Mouse (Mus musculus) layer of hippocampus, postnatal 25 days (tissue): ENCODE measurements around the gene Gm47995. TPM values are rescaled to one million over a fixed set of nuclear protein-coding genes. Genes with fewer than 3 reads are reported as not detected.
"Not testable (repeated sequence)": the region's sequence is repeated elsewhere in the genome, so short reads cannot be mapped to it uniquely, and the experiment has no call there.

Source experiments
- DNase-seq, 2 experiments: peaks; one replicate each; pipeline ENCODE4 v3.0.0; 2022; ENCODE audit warnings: mixed read lengths in 2 of 2, low spot score in 1 of 2; ENCODE audit errors: extremely low spot score in 1 of 2
- total RNA-seq, 2 experiments: library from RNA; stranded (reverse); gene quantifications; 2 replicates each; pipeline ENCODE4 v1.2.3; 2021

Gene Gm47995
- total RNA-seq, 2 experiments from 2014 or later = not detected

GRCm38 (mm10) chr1:151182266-151182665 lies 16.0 kb upstream of the Gm47995 start, which contains the start of gene Gm47985:
TSS of gene Gm47985 (plus strand) at chr1:151182537.
- not testable (repeated sequence) for DNase-seq

- not testable (repeated sequence) for DNase-seq
These were observed 12.1 kb upstream of the Gm47995 start for GRCm38 (mm10) chr1:151186186-151186585.

GRCm38 (mm10) chr1:151186879-151187424 lies 11.3 kb upstream of the Gm47995 start:
- not testable (repeated sequence) for DNase-seq

GRCm38 (mm10) chr1:151188469-151188868 lies 9.8 kb upstream of the Gm47995 start:
- no peak for DNase-seq

- DNase-seq = not testable (repeated sequence)
These were observed 6.2 kb upstream of the Gm47995 start, which contains the start of gene Gm8947 for GRCm38 (mm10) chr1:151192075-151192474. TSS of gene Gm8947 (plus strand) at chr1:151192376.

- not testable (repeated sequence) for DNase-seq
These were observed 5.5 kb upstream of the Gm47995 start for GRCm38 (mm10) chr1:151192739-151193138.

GRCm38 (mm10) chr1:151195986-151196385 lies 2.3 kb upstream of the Gm47995 start:
- DNase-seq = not testable (repeated sequence)

DNA sequence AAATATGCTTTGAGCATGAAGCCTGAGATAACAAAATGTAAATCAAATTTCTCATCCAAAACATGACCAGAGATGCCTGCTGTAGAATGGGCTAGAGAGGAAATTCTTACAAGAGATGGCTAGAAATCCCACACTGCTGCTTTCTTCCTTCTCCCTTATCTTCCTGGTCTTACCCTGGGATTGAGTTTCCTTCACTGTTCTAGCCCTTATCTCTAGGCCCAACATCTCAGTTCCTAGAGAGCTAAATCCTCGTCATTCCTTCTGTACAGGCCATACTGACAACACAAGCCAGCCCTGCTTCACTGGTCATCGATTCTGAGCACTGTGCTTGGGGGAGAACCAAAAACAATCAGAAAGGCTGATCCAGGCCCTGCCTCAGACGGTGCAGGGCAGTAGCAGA lies 1.6 kb upstream of the Gm47995 start:
- not testable (repeated sequence) for DNase-seq

- DNase-seq = not testable (repeated sequence)
These were observed 2.4 kb downstream of the Gm47995 start for GRCm38 (mm10) chr1:151200620-151201019.

DNA sequence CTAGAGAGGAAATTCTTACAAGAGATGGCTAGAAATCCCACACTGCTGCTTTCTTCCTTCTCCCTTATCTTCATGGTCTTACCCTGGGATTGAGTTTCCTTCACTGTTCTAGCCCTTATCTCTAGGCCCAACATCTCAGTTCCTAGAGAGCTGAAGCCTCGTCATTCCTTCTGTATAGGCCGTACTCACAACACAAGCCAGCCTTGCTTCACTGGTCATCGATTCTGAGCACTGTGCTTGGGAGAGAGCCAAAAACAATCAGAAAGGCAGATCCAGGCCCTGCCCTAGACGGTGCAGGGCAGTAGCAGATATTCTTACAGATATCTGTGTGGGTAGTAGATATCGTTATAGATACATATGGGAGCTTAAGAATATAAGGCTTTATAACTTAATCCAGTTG lies 4.5 kb downstream of the Gm47995 start:
- not testable (repeated sequence) for DNase-seq

- DNase-seq = not testable (repeated sequence)
These were observed 5.6 kb downstream of the Gm47995 start, which contains the start of gene 3110040M04Rik for GRCm38 (mm10) chr1:151203818-151204217. TSS of gene 3110040M04Rik (plus strand) at chr1:151204121.

DNA sequence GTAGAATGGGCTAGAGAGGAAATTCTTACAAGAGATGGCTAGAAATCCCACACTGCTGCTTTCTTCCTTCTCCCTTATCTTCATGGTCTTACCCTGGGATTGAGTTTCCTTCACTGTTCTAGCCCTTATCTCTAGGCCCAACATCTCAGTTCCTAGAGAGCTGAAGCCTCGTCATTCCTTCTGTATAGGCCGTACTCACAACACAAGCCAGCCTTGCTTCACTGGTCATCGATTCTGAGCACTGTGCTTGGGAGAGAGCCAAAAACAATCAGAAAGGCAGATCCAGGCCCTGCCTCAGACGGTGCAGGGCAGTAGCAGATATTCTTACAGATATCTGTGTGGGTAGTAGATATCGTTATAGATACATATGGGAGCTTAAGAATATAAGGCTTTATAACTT lies 10.2 kb downstream of the Gm47995 start:
- not testable (repeated sequence) for DNase-seq

DNA sequence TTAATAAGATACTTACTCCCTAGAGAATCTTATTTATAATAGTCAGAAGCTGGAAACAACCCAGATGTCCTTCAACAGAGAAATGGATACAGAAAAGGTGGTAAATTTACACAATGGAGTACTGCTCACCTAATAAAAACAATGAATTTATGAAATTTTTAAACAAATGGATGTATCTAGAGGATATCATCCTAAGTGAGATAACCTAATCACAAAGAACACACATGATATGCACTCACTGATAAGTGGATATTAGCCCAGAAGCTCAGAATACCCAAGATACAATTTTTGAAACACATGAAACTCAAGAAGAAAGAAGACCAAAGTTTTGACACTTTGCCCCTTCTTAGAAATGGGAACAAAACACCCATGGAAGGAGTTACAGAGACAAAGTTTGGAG lies 10.7 kb downstream of the Gm47995 start:
- not testable (repeated sequence) for DNase-seq

GRCm38 (mm10) chr1:151209824-151210355 lies 11.6 kb downstream of the Gm47995 start, which contains the start of gene Gm47996:
TSS of gene Gm47996 (plus strand) at chr1:151210131.
- DNase-seq = not testable (repeated sequence)

- DNase-seq = not testable (repeated sequence)
These were observed 13.4 kb downstream of the Gm47995 start for GRCm38 (mm10) chr1:151211666-151212065.

GRCm38 (mm10) chr1:151214862-151215261 lies 16.6 kb downstream of the Gm47995 start:
- DNase-seq = no peak

- no peak for DNase-seq
These were observed 17.7 kb downstream of the Gm47995 start for GRCm38 (mm10) chr1:151215985-151216384.

- DNase-seq = no peak
These were observed 18.2 kb downstream of the Gm47995 start for GRCm38 (mm10) chr1:151216417-151216816.

DNA sequence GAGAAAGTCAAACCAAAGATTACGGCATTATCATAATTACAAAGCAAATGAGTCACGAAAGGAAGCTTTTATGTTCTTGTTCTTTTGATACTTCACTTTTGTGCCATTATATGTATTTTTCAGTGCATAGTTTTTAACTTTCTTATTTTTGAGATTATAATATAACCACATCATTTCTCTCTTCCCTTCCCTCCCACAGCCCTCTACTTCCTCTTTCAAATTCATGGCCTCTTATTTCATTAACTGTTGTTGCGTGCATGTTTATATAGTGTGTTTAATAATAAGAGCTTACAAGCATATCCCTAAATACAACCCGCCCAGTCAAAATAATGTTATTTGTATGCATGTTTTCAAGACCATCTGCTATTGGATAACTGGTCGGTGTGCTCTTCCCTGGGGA lies 20.8 kb downstream of the Gm47995 start:
- no peak for DNase-seq

DNA sequence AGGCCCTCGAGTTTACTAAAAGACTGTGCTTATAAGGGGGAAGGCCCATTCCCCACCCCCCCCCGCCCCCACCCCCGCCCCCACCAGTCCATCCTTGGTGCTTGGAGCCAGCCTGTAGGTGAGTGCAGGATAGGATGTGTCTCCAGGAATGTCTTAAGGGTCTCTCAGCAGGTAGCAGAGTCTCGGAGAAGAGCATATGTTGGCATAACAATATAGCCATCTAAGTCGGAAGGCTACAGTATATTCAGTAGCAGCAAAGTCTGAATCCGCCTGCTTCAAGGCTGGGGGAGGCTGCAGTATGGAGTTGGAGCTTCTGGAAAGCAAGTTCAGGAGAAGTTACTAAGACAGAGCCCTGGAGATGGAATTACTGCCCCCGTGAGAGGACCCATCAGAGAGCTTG lies 21.9 kb downstream of the Gm47995 start:
- DNase-seq = no peak

- no peak for DNase-seq
These were observed 24.5 kb downstream of the Gm47995 start for GRCm38 (mm10) chr1:151222561-151223267.
